Mouse (Mus musculus): ENCODE results near the gene Ralgapb. TPM values are rescaled to one million over a fixed set of nuclear protein-coding genes. Genes with fewer than 3 reads are reported as not detected.

Ralgapb gene
- polyA plus RNA-seq, 1 experiment from 2014 or later: 17.6 TPM

GRCm38 (mm10) chr2:158368313-158368712 is 41.3 kb upstream of the Ralgapb start:
- no peak overlapping the region for H3K27ac ChIP-seq
- no peaks in the 10 kb centered on the region for H3K4me1 ChIP-seq (replicated peaks; ENCODE audit: insufficient read depth, low read length)
- H3K27me3 ChIP-seq (ENCODE audit: insufficient read depth, low read length): no peaks in the 10 kb centered on the region
- no peak overlapping the region for H3K4me3 ChIP-seq (replicated peaks; ENCODE audit: low read depth, low read length)
- DNase-seq (ENCODE audit: low spot score): no peak
- no peaks in the 10 kb centered on the region for H3K36me3 ChIP-seq (ENCODE audit: insufficient read depth, low read length)
- TF ChIP-seq CTCF (IDR thresholded peaks at IDR 0.05; ENCODE audit: low read depth): no peak
- H3K9me3 ChIP-seq (replicated peaks; ENCODE audit: low read length): no peaks in the 10 kb centered on the region
- WGBS: 91% methylated on average over 8 of the region's 8 CpGs
- no peak for ATAC-seq (replicated peaks; ENCODE audit: low FRiP score, low read depth)
- H3K9ac ChIP-seq (ENCODE audit: low read depth, low read length): no peak overlapping the region
- no peak overlapping the region for H3K4me2 ChIP-seq (ENCODE audit: low read length)

GRCm38 (mm10) chr2:158369474-158370172 is 40.0 kb upstream of the Ralgapb start:
- DNase-seq (ENCODE audit: low spot score) (no peak), ATAC-seq (replicated peaks; ENCODE audit: low FRiP score, low read depth) (no peak)
- no peaks in the 10 kb centered on the region for H3K27me3 ChIP-seq (ENCODE audit: insufficient read depth, low read length)
- H3K36me3 ChIP-seq (ENCODE audit: insufficient read depth, low read length): no peaks in the 10 kb centered on the region
- no peak for TF ChIP-seq CTCF (IDR thresholded peaks at IDR 0.05; ENCODE audit: low read depth)
- no peak overlapping the region for H3K9ac ChIP-seq (ENCODE audit: low read depth, low read length)
- no peak overlapping the region for H3K27ac ChIP-seq
- no peaks in the 10 kb centered on the region for H3K4me1 ChIP-seq (replicated peaks; ENCODE audit: insufficient read depth, low read length)
- H3K4me3 ChIP-seq (replicated peaks; ENCODE audit: low read depth, low read length): no peak overlapping the region
- no peak overlapping the region for H3K4me2 ChIP-seq (ENCODE audit: low read length)
- H3K9me3 ChIP-seq (replicated peaks; ENCODE audit: low read length): no peaks in the 10 kb centered on the region
- 71% methylated on average over 3 of the region's 3 CpGs for WGBS

- Histone ChIP-seq H3K4me1 (replicated peaks; ENCODE audit: insufficient read depth, low read length) (peaks cover 2% of the 10 kb centered on the region; the same call in 1 of the 2 replicates), H3K9ac (ENCODE audit: low read depth, low read length) (no peak overlapping the region), H3K27me3 (ENCODE audit: insufficient read depth, low read length) (peaks cover under 1% of the 10 kb centered on the region), H3K9me3 (replicated peaks; ENCODE audit: low read length) (no peaks in the 10 kb centered on the region), H3K4me2 (ENCODE audit: low read length) (no peak overlapping the region), H3K27ac (no peak overlapping the region), H3K36me3 (ENCODE audit: insufficient read depth, low read length) (no peaks in the 10 kb centered on the region), H3K4me3 (replicated peaks; ENCODE audit: low read depth, low read length) (no peak overlapping the region)
- no peak for TF ChIP-seq CTCF (IDR thresholded peaks at IDR 0.05; ENCODE audit: low read depth)
- DNase-seq (ENCODE audit: low spot score) (peak; percentile 63), ATAC-seq (replicated peaks; ENCODE audit: low FRiP score, low read depth) (no peak)
- WGBS: 20% methylated on average over 5 of the region's 5 CpGs
Observed at GRCm38 (mm10) chr2:158370173-158370550, 39.5 kb upstream of the Ralgapb start.

GRCm38 (mm10) chr2:158373061-158373460 is 36.6 kb upstream of the Ralgapb start:
- ATAC-seq (replicated peaks; ENCODE audit: low FRiP score, low read depth): peak; percentile 25; the same call in 1 of the 2 replicates
- peaks cover 5% of the 10 kb centered on the region; the same call in 1 of the 2 replicates for H3K4me1 ChIP-seq (replicated peaks; ENCODE audit: insufficient read depth, low read length)

GRCm38 (mm10) chr2:158373516-158373915 is 36.1 kb upstream of the Ralgapb start:
- TF ChIP-seq CTCF (IDR thresholded peaks at IDR 0.05; ENCODE audit: low read depth): no peak
- peaks cover 15% of the 10 kb centered on the region for H3K27me3 ChIP-seq (ENCODE audit: insufficient read depth, low read length)
- no peak overlapping the region for H3K4me3 ChIP-seq (replicated peaks; ENCODE audit: low read depth, low read length)
- ATAC-seq (replicated peaks; ENCODE audit: low FRiP score, low read depth): no peak
- no peak overlapping the region for H3K9ac ChIP-seq (ENCODE audit: low read depth, low read length)
- no peaks in the 10 kb centered on the region for H3K36me3 ChIP-seq (ENCODE audit: insufficient read depth, low read length)
- peaks cover 5% of the 10 kb centered on the region; the same call in 1 of the 2 replicates for H3K4me1 ChIP-seq (replicated peaks; ENCODE audit: insufficient read depth, low read length)
- no peak overlapping the region for H3K27ac ChIP-seq
- DNase-seq (ENCODE audit: low spot score): no peak
- H3K9me3 ChIP-seq (replicated peaks; ENCODE audit: low read length): no peaks in the 10 kb centered on the region
- no peak overlapping the region for H3K4me2 ChIP-seq (ENCODE audit: low read length)
- WGBS: 50% methylated on average over 7 of the region's 7 CpGs

More at GRCm38 (mm10) chr2:158373061-158373460, 36.6 kb upstream of the Ralgapb start:
- H3K4me3 ChIP-seq (replicated peaks; ENCODE audit: low read depth, low read length): no peak overlapping the region
- H3K36me3 ChIP-seq (ENCODE audit: insufficient read depth, low read length): no peaks in the 10 kb centered on the region
- H3K4me2 ChIP-seq (ENCODE audit: low read length): no peak overlapping the region
- H3K9ac ChIP-seq (ENCODE audit: low read depth, low read length): no peak overlapping the region
- WGBS: 68% methylated on average over 5 of the region's 5 CpGs
- no peak for DNase-seq (ENCODE audit: low spot score)
- peaks cover 15% of the 10 kb centered on the region for H3K27me3 ChIP-seq (ENCODE audit: insufficient read depth, low read length)
- H3K27ac ChIP-seq: no peak overlapping the region
- no peaks in the 10 kb centered on the region for H3K9me3 ChIP-seq (replicated peaks; ENCODE audit: low read length)
- TF ChIP-seq CTCF (IDR thresholded peaks at IDR 0.05; ENCODE audit: low read depth): no peak

- WGBS: 3% methylated on average over 36 of the region's 36 CpGs
- TF ChIP-seq CTCF (IDR thresholded peaks at IDR 0.05; ENCODE audit: low read depth): peak; percentile 57
- H3K27ac ChIP-seq: no peak within 1 kb of the TSS
- 0 out of 2 replicates have a peak, but pooled peaks have one; percentile 36 for ATAC-seq (replicated peaks; ENCODE audit: low FRiP score, low read depth)
- H3K4me2 ChIP-seq (ENCODE audit: low read length): peak within 1 kb of the TSS; percentile 62
- H3K9ac ChIP-seq (ENCODE audit: low read depth, low read length): peak within 1 kb of the TSS; percentile 19; the same call in 1 of the 2 replicates
- no peaks in the 10 kb centered on the region for H3K9me3 ChIP-seq (replicated peaks; ENCODE audit: low read length)
- peaks cover 5% of the 10 kb centered on the region; the same call in 1 of the 2 replicates for H3K4me1 ChIP-seq (replicated peaks; ENCODE audit: insufficient read depth, low read length)
- peak; percentile 36 for DNase-seq (ENCODE audit: low spot score)
- H3K27me3 ChIP-seq (ENCODE audit: insufficient read depth, low read length): peaks cover 15% of the 10 kb centered on the region
- peak within 1 kb of the TSS; percentile 26 for H3K4me3 ChIP-seq (replicated peaks; ENCODE audit: low read depth, low read length)
- H3K36me3 ChIP-seq (ENCODE audit: insufficient read depth, low read length): no peaks in the 10 kb centered on the region
Observed at GRCm38 (mm10) chr2:158375443-158376122, 34.1 kb upstream of the Ralgapb start, which contains the start of gene Snhg11. Gene Snhg11, plus strand, starts transcription at chr2:158375638.

All from kidney, postnatal 0 days (tissue).